Mouse (Mus musculus) testis, adult 2 months (tissue): Measurements from ENCODE around the gene Snx12.

Source experiments
- CTCF ChIP-seq: fragments of 200-500 bp; IDR thresholded peaks from 2 replicates; pipeline ENCODE4 v1.5.1; 2012; ENCODE audit warnings: low read depth, mild to moderate bottlenecking, inconsistent platforms, low read length, moderate library complexity; ENCODE audit not compliant: control insufficient read depth, insufficient read depth, insufficient replicate concordance
- POLR2A ChIP-seq: fragments of 200-500 bp; IDR thresholded peaks from 2 replicates; pipeline ENCODE4 v1.6.1; 2012; ENCODE audit warnings: low read depth, mild to moderate bottlenecking, inconsistent platforms, low read length, moderate library complexity; ENCODE audit not compliant: control insufficient read depth

- TF ChIP-seq CTCF (no peak), POLR2A (no peak)
These were observed 59.1 kb downstream of the Snx12 start for GRCm38 (mm10) chrX:101163278-101163677.
